Mouse (Mus musculus): Measurements from ENCODE around the gene Psg21.
"Not testable (repeated sequence)": the region's sequence is repeated elsewhere in the genome, so short reads cannot be mapped to it uniquely, and the experiment has no call there.

Gene Psg21

DNA sequence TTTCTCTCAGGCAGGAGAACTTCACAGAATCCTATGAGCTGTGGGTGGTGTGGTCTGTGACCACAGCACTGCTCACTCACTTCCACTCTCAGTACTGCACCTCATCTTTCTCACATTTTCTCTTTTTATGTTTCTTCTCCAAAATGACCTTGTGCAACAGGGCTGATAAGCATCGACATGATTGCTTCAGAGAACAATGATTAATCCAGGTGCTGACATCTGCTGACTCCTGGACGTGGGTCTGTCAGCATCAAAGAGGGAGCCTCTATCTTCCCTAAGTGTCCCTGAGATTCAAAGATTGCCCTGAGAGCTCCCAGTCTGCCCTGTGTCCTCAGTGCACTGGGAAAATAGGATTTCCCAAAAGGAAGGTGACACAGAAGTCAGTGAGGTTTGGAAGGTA, at the start of gene Psg21:
Gene Psg21, minus strand, starts transcription at position 101 of the 400 bp plus-strand sequence.
- DNase-seq = not testable (repeated sequence)

DNA sequence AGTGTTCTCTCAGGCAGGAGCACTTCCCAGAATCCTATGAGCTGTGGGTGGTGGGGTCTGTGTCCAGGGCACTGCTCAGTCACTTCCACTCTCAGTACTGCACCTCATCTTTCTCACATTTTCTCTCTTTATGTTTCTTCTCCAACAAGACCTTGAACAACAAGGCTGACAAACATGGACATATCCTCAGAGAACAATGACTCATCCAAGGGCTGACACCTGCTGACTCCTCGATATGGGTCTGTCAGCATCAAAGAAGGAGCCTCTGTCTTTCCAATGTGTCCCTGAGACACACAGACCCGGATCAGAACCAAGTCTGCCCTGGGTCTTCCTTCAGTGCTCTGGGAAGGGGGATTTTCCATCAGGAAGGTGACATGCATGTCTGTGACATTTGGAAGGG, 29.6 kb upstream of the Psg21 start, which contains the start of gene Psg20:
Gene Psg20, minus strand, starts transcription at position 101 of the 400 bp plus-strand sequence.
- no peak for DNase-seq

DNA sequence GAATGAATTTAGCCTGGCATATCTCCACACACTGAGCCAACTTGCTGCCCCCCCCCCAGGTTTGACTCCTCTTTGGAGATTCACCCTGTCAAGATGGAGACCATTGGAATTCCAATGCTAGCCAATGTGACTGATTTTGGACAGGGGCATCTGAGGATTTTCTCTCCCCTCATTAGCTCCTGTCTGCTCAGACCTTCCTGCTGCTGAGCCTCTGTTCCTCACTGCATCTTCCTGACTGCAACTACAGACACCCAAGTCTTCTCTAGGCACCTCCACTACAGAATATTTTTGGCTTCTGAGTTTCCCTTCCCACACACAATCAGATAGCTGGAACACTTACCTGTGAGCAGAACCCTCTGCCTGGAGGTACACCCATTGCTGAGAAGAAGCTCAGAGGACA, 29.1 kb upstream of the Psg21 start:
- DNase-seq = no peak

DNA sequence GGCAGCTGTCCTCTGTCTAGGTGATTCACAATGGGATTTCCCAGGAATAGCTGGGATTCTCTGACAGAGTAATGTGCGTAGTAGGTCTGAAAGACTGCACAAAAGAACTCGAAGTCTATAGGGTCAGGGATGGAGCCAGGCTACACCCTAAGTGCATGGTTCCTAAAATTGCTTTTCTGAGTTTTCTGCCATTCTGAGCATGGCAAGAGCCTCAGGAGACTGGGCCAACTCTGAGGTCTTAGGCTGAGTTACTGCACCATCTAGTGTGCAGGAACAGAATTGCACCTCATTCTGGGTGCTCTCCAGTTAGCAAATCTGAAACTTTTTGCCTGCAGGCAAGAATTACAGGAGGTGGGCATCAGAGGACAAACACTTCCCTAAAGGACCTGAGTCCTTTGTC, 23.2 kb upstream of the Psg21 start:
- DNase-seq = peak in 1 of 2 experiments; percentile 6

DNA sequence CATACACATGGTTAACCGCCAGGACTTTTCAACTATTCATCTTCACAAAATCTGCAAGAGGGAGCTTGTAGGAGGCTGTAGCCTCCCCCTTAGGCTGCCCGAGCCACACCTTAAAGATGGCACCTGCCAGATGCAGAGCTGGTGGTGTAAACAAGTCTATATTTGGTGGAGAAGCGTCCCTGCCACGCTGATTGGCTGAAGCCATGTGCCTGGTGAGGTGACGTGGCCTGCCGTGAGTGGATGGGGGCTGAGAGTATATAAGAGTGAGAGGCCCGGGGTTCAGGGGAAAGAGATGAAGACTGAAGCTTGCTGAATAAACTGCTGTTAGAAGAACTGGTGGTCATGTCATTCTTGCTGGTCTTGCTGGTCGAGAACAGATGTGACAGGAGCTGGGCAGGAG, 29.6 kb downstream of the Psg21 start:
- DNase-seq = not testable (repeated sequence)

DNA sequence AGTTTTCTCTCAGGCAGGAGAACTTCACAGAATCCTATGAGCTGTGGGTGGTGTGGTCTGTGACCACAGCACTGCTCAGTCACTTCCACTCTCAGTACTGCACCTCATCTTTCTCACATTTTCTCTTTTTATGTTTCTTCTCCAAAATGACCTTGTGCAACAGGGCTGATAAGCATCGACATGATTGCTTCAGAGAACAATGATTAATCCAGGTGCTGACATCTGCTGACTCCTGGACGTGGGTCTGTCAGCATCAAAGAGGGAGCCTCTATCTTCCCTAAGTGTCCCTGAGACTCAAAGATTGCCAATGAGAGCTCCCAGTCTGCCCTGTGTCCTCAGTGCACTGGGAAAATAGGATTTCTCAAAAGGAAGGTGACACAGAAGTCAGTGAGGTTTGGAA, 40.1 kb downstream of the Psg21 start, which contains the start of gene Psg23:
Gene Psg23, minus strand, starts transcription at position 101 of the 400 bp plus-strand sequence.
- not testable (repeated sequence) for DNase-seq
